Mouse (Mus musculus) thymus, postnatal 25 days (tissue): ENCODE results near the gene Spsb4.
A peak's percentile ranks its signal among the peaks of the same experiment; 100 is the strongest.
"Not testable (repeated sequence)": the region's sequence is repeated elsewhere in the genome, so short reads cannot be mapped to it uniquely, and the experiment has no call there.

Source experiments
- DNase-seq: peaks from one replicate; pipeline ENCODE4 v3.0.0; 2022

Spsb4 gene

DNA sequence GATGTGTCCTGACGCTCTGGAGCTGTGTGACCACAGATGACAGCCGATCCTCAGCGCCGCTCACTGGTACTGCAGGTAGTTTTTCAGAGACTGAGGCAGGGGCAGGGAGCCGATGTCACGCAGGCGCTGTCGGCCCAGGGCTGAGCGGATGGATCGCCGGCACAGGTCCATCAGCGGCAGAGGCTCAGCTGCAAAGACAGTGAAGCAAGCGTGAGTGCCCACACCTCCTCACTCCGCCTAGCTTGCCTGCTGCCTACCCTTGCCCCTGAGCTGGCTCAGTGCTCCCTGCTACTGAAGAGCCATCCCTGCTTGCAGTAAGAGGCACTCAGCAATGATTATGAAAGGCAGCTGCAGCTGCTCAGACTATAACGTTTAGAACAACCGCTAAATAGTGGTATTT, 74.1 kb downstream of the Spsb4 start:
- no peak for DNase-seq

DNA sequence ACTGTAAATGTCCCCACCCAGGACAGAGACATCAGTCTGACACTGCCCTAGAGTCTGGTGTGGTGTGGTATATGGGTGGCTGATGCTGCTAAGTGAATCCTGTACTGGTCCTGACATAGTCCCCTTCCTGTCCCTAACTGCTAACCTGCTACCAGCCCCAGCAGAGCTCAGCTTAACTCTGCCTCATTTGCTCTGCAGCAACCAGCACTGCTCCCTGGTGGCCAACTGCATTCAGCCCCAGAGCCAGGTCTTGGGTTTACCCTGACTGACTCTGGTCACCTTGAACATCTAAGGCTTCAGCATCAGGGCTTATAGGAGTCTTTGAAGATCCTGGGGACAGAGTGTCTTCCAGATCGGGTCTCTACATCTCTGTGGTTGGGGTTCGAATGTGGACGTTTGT, 75.7 kb downstream of the Spsb4 start:
- DNase-seq = peak; percentile 76

DNA sequence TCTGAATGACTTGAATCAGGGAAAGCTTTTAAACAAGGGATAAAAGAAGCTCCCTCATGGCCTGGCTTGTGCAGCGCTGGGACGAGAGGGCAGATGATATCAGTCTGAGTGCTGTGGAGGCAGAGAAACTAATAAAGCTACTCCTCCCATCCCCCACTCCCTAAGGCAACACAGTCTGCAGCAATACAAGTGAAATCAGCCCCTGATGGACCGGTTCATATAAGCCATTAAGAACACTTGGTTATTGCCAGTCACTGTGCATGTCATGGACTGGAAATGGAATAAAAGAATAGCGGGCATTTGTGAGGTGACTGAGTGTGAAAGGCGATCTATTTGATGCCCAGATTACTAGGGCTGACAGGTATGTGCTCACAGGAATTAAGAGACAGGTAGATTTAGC, 79.8 kb downstream of the Spsb4 start:
- no peak for DNase-seq

DNA sequence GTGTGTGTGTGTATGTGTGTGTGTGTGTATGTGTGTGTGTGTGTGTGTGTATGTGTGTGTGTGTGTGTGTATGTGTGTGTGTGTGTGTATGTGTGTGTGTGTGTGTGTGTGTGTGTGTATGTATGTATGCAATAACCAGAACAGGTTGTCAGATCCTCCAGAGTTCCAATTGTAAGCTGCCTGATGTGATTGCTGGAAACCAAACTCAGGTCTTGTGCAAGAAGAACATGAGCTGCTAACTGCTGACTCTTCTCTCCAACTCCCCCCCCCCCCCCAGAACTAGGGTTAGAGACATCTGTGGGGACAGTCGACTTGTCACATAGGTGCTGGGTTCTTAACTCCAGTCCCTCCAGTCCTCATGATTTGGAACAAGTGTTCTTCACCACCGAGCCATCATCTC, 82.2 kb downstream of the Spsb4 start:
- not testable (repeated sequence) for DNase-seq

DNA sequence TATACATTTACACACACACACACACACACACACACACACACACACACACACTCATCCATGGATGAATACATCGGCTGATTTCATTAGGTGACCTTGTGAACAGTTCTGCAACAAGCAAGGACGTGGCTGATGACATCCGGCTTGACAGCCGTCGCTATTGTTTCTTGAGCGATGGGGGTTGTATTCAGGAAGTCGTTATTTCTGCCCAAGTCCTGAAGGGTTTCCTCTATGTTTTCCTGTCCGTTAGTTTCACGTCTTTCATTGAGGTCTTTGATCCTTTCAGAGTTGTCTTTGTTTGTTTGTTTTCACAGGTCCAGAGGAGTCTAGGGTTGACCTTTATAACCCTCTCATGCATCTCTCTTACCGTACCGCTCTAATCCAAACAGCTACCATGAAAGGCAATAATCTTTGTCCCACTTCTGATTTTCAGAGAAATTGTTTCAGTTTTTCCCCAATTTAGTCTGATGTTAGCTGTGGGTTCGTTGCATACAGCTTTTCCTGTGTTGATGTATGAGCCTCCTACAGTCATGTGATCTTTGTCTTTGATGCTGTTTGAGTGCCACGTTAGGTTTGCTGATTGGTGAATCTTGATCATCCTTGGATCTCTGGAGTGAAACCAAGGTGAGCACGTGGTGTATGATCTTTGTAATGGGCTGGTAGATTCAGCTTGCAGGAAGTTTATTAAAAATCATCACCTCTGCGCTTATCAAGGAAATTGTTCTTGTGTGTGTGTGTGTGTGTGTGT, 82.9 kb downstream of the Spsb4 start:
- DNase-seq = peak; percentile 61

DNA sequence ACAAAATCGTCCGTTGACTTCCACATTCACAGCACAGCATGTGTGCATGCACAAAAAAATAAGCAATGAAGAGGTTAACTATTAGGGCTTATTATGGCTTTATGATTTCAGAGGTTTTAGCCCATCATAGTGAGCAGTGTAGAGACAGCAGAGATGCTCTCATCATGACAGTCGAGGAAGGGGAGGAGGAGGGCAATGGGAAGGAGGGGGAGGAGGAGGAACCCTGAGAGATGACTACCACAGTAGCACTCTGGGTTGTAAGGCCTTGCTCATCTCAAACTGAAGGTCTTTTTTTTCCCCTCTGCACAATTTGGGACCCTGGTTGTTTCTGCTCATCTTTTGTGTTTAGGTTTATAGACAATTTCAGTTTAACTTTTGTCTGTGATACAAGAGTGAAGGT, 83.8 kb downstream of the Spsb4 start:
- DNase-seq = peak; percentile 44

DNA sequence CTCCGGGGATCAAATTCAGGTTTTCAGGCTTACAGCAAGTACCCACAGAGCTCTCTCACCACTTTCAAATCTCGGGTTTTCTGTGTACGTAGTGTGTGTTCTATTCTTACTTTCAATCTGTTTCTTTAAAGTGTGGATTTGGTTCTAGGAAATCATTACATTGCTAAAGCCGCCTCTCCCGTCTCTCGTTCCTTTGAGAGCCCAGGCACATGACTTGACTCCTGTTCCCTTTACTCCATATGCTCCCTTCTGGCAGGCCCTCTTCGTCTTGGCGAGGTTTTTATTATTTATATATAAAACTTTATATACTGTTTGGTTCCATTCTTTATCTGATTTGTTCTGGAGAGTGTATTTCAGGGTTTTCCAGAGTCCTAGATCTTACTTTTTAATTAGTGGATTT, 85.9 kb downstream of the Spsb4 start:
- no peak for DNase-seq

DNA sequence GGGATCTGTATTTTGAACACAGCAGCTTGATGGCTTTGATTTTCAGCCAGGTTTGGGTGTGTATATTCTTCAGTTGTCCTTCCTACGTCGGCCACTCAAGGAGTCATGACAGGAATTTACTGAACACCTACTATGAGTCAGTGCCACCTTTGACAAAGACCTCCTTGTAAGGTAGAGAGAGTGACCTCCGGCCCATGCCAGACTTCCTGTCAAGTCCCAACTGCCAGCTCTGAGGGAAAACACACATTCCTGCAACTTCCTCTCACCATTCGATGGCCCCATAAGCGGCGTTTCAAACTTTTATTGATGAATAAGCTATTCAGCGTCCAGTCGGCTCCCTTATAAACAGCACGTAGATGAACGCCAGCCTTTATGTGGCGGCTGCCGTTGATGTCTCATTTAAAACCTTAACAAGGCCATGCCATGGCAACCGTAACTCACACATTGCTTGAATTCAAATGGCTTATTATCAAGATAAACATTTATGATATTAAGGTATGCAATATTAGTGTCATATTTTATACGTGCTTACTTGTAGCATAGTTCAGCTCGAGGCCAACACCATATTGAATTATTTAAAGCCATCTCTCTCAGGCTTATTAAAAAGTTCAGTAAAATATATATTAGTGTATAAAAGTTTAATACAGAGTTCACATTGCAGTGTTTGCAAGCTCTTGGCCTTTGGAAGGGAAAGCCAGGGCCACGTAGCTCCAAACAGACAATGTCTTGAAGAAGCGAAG, 94.9 kb downstream of the Spsb4 start:
- no peak for DNase-seq

DNA sequence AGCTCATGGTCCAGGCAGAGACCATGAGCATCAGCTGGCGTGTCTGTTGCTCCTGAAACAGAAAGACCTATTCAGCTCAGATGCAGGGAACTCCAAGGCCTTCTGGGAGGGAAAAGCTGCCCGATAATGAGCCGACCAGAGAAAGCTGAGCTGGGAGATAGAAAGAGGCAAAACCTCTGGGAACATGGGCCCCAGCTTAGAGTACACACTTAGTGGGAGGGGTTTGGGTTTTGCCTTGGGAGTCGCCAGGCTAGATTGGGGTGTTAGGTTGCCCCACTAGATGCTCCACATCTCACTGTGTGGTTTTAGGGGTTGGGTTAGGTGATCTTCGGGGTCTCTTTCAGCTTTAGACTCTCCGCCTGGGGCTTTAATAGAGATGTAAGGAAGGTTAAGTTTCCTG, 95.5 kb downstream of the Spsb4 start:
- DNase-seq = no peak

DNA sequence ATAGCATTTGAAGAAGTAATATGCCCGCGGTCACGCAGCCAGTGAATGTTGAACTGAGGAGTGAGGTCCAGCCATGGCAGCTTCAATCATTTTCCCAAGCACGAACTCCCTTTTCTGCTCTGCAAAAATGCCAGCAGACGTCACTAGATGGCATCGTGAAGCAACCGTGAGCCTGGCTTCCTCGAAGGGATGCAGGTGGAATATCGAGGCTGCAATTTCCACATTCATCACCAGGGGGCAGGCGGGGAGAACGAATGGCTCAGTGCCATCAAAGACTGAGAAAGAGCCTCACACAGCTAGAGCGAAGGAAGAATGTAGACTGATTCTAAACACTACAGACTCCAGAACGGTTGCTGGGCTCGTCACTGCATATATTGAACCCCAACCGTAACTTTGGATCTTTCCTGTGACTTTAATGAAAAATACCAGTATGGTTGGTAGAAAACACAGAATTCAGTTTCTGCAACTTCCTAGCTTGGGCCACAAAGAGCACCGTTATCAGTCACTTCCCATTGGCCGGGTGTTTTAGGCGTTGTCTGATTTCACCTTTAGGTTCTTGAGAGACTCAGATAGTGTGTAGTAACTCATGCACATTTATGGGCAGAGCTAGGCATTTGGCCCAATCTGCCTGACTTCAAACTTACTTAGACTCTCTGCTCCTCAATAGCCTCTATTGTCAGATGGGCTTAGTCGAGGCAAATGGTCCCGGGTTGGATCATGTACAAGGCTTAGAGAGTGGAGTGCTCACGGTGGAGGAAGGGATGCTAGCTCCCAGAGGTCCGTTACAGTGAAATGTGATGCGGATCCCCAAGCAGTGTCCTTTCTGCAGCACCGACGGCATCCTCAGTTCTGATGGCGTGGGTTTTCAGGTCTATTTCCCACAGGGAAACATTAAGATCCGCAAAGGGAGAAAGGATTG, 101.8 kb downstream of the Spsb4 start:
- peak; percentile 99 for DNase-seq

DNA sequence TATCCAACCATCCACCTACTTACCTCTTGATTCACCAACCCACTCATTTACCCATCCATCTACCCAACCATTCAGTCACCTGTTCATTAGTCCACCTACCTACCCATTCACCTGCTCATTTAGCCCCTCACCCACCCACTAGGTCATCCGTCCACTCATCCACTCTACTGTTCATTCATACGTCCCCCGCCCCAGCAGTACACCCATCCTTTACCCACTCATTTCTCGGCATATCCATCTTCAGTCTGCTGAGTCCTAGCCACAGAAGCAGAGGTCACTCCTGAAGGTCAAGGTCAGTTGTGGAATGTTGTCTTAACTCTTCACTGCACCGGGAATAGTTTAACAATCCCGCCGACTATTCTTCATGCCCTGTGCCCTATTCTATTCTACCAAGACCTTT, 102.6 kb downstream of the Spsb4 start:
- no peak for DNase-seq

DNA sequence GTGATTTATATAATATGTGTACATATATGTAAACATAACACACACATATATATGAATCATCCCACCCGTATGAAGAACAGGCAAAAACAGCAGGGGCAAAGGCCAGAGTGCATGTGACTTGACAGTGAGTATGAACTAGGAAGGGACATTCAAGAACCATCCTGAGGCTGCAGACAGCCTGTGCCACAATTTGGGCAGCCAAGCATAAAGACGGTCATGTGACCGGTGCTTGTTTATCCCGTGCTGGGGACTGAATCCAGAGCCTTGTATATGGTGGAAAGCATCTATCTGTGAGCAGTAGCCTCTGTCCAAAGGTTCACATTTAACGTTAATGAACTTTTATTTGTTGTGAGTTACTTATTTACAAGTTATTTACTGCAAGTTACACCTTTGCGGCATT, 103.8 kb downstream of the Spsb4 start:
- no peak for DNase-seq

DNA sequence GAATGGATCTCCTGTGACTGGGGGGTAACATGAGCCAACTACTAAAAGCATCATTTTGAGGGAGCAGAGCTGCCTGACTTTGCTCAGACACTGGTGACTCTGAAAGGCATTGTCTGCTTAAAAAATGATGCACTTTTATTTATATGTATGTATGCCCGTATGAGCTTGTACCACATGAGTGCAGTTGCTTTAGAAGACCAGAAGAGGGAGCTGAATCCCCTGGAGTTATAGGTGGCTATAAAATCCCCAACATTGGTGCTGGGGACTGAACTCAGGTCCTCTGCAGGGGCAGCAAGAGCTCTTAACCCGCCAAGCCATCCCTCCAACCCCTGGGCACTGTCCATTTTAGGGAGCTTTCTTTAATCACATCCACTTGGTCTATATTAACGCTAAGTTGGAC, 104.6 kb downstream of the Spsb4 start:
- DNase-seq = no peak

DNA sequence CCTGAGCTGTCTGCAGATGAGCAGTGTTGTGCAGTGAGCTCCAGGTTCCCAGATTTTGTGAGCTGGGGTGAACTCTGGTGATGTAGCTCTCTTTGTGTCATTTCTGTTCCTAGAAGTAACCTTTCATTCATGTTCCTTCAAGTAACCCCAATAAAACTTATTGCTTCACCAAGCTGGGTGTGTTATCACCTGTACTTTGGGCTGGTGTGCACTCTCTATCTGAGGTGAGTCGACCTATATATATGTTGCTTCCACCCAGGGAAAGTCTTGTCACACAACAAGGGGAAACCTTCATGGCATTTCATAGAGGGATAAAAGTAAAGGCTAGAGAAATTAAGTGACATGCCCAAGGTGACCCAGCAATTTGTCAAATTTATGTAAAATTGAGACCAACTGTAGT, 109.1 kb downstream of the Spsb4 start:
- no peak for DNase-seq

DNA sequence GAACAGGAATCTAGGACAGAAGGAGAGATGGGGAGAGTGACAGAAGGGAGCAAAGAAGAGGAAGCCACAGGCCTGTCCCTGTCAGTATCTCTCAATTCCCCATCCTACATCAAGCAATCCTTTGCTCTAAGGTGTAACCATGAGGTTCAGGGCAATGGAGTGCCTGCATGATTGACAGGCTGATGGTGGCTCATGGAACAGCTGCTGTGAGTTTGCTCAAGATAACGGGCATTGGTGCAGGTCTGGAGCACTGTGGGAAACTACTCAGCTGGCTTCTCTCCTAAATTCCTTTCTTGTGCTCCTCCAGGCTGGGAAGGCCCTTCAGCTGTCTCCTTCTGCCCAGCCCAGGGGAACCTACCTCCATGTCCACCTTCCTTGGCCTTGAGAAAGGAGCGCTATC, 109.9 kb downstream of the Spsb4 start:
- DNase-seq = no peak

DNA sequence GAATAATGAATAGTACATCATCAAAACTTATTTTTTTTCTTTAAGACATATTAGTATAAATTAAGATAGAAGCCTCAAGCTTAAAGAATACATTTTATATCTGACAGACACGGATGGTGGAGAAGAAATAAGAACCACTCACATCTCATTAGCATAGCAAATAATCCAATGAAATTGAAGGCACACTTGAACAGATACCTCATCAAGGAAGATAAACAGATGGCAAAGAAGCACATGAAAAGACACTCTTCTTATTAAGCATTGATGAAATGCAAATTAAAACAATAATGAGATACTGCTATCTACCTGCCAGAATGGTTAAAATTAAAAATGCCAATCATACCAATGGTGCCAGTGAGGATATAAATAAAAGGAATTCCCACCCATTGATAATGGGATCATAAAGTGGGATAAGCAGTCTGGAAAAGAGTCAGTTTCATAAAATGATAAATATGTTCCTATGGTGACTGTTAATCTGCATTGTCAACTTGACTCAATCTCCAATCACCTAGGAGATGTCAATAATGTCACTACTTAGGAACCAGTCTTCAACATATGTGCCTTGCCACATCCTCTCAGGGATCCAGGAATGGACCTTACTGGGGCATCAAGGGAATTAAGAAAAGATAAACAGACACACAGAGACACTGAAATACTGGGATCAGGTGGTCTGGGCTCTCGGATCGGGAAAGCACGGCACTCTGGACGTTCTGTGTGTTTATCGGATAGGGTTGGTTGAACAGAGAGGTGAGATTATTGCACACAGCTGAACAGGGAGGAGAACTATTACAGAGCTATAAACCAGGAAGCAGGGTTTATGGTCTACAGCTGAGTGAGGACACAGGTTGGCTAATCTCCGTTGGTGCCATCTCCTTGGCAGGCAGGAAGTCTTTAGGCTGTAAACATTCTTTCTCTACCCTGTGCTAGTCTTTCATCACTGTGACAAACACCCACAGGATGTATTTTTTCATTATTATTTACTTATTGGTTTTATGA, 114.0 kb downstream of the Spsb4 start:
- DNase-seq = no peak

DNA sequence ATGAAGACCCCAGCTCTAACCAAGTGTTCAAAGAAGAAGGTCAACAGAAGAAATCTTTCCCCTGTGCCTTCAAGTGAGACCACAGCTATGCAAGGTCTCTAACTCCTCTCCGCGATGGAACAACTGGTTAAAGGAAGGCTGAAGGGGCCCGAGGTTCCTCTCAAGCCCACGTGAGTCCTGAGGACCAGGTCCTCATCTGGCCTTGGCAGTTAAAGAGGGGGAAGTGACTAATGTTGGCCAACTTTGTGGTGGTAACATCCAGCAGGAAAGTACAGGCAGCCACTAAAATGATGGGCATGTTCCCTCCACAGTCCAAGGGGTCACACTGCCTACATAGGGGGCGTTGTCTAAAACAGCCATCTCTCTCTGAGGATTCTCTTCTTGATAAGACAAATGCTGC, 118.9 kb downstream of the Spsb4 start:
- DNase-seq = no peak

DNA sequence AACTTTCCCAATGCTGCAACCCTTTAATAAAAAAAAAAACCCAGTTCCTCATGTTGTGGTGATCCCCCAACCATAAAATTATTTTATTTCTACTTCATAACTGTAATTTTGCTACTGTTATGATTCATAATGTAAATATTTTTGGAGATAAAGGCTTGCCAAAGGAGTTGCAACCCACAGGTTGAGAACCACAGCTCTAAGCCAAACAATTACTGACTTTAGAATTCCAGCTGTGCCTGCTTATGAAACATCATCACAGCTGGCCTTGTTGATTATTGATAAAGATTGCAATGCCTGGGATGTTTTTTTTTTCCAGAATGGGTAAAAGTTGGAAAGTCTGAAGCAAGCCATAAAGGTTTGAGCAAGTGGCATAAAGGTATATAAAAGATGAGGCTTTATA, 119.6 kb downstream of the Spsb4 start:
- no peak for DNase-seq

DNA sequence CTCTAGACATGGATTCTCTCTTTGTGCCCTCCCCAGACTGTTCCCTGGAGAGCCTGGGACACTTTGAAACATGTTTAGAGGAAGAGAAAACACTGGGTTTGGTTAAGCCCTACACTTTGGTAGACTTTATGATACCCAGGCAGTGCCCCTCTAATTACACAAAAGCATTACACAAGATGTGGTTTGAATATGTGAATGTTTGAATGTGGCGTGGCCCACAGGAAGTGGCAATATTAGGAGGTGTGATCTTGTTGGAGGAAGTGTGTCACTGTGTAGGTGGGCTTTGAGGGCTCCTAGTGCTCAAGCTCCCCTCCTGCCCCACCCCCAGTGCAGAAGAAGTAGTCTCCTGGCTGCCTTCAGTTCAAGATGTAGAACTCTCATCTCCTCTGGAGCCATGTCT, 122.0 kb downstream of the Spsb4 start:
- no peak for DNase-seq

DNA sequence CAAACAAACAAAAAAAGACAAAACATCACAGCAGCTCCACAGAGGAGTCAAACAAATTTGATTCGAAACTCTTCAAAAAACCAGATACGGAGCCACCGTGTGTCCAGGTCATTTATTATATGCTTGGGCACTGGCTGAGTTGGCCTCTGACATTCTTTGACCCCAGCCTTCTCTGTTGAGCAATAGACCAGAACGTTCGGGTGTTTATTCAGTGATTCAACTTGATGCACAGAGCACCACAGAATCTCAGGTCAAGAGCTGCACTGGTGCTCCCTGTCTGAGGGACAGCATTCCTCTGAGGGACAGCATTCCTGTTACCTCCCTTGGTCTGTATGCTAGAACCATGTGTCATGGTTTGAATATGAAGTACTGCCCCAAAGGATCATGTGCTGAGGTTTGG, 125.1 kb downstream of the Spsb4 start:
- DNase-seq = no peak
